Mouse (Mus musculus) c-Kit-negative CD71-positive TER-119-positive erythroid progenitor cells, embryonic 14.5 days (primary cell): ENCODE results near the gene Olfr846.

Experiments
- DNase-seq: peaks from one replicate; pipeline ENCODE4 v3.0.0-alpha.2; 2013; ENCODE audit warnings: low read depth, low spot score

The Olfr846 gene

DNA sequence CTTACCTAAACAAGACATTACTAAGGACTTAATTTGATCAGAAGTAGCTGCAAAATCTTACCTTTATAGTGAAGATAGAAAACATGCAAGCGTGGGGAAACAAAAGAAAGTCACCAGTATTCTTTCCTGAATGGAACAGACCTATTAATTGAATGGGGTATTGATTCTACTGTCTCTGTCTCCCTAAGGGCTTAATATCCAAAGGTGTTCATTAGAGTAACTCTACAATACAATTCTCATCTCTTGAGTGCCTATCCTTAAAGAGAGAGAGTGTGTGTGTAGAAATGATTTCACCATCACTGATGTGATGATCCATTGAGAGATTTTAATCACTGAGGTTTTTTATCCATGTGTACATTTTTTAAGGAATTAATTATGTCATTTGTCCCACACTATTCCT, at the start of gene Olfr846:
Gene Olfr846, minus strand, starts transcription at position 101 of the 400 bp plus-strand sequence.
- no peak for DNase-seq

DNA sequence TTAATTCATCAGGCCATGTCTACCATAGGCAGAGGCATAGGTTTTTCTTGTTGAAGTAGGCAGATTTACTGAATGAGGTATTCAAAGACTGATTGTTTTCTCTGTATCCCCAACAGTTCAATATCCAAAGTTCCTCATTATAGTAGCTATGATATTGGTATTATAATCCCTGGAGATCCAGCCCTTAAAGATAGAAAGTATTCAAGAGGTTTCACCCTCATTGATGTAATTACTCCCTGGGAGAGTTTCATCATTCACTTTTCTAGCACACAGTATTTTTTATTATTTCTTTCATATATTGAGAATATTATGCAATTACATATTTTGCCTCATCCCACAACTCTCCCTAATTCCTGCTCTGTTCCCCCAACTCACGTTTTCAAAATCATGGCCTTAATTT, 14.8 kb upstream of the Olfr846 start, which contains the start of gene Olfr847:
Gene Olfr847, minus strand, starts transcription at position 101 of the 400 bp plus-strand sequence.
- DNase-seq: no peak

- no peak for DNase-seq
Observed at GRCm38 (mm10) chr9:19336157-19336556, 27.6 kb downstream of the Olfr846 start, which contains the start of gene Olfr845. TSS of gene Olfr845 (plus strand) at chr9:19336457.

GRCm38 (mm10) chr9:19316047-19316446, 47.8 kb downstream of the Olfr846 start, which contains the start of gene Olfr844:
TSS of gene Olfr844 (plus strand) at chr9:19316347.
- no peak for DNase-seq
